Mouse (Mus musculus): Measurements from ENCODE around the gene Ddx58.

GRCm38 (mm10) chr4:40287415-40287814 lies 47.8 kb upstream of the Ddx58 start:
- TF ChIP-seq CTCF (IDR thresholded peaks at IDR 0.05; ENCODE audit: low read depth, low read length): no peak
- no peak for TF ChIP-seq EP300 (IDR thresholded peaks at IDR 0.05; ENCODE audit: insufficient read depth, low read depth, low read length)

Data from ES-Bruce4 (cell line).